Mouse (Mus musculus): ENCODE data around the gene Bloc1s3. TPM values are rescaled to one million over a fixed set of nuclear protein-coding genes. Genes with fewer than 3 reads are reported as not detected.

Bloc1s3 gene
- total RNA-seq, 2 experiments from 2014 or later, result 8.5 to 8.8 TPM

DNA sequence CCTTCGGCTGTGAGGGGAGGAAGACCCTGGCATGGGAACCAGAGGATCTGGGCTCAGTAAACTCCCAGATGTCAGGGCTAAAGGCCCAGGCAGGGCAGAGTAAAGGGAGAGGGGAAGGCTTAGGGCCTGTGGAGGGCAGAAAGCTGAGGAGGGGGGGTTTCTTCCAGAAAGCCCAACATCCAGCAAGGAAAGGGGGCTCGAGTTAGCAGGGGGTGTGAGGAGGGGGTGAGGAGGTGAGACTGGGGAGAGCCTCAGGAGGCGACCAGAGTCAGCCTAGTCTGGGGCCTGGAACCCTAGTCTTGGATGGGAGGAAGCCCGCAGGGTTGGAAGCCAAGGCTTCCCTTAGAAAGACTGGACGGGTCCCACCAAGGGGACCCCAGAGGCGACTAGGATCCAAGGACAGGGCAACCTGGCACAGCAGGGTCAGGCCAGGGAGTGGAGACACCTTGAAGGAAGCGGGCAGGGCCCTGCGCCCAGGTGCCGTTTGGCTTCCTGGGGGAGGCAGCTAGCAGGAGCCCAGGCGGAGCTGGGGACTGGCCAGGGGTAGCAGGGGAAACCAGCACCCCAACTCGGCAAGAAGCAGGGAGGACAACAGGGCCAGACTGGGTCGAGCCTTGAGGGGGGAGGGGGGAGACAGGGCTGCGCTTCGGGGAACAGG is 50.6 kb downstream of the Bloc1s3 start:
- intact Hi-C loops (cut with DNase I), result no loop called here
- no peak for DNase-seq

DNA sequence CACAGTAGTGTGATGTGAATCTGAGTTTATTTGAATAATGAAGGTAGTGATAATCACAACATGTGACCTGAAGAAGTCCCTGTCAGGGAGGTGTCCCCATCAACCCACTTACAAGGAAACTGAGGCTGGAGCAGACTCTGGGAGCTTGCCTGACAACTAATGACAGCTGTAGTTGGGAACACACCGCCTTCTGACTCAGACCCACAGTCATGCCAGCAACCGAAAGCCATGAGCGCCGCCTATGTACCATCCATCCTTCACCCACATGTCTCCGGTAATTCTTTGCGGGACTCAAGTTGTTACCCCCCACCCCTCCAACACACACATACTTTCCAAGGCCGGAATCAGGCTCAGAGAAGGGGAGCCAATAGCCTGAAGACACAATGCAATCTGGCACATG is 51.5 kb downstream of the Bloc1s3 start:
- intact Hi-C loops (cut with DNase I), result no loop called here
- no peak for DNase-seq

DNA sequence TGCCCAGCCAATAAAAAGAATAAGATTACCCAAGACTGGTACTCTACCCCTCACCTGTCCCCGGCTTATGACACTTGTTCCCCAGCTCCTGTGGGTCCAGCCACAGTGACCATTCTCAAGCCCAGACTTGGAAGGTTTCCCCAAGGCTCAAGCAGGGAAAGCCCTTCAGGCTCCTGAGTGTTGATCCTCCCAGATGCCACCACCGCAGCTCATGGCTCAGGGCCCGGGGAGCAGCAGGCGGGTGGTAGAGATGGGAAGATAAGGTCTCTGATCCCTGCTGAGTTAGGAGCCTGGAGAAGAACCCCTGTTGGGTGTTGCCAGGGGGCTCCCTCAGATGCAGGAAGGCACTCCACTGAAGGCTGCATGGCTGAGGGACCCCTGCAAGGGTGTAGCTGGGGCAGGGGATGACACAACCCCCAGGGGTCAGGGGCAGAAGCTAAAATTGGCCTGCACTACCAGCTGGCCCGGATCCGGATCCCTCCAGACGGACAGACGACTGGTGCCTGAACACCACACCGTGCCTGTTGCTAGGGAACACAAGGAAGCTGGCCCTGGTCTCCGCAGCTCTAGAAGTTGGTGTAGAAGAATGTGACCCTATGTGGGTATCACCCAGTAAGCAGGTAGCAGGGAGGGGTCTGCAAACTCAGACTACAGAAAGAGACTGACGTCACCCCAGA is 52.2 kb downstream of the Bloc1s3 start:
- DNase-seq, result peak; percentile 47
- intact Hi-C loops (cut with DNase I), result no loop called here

DNA sequence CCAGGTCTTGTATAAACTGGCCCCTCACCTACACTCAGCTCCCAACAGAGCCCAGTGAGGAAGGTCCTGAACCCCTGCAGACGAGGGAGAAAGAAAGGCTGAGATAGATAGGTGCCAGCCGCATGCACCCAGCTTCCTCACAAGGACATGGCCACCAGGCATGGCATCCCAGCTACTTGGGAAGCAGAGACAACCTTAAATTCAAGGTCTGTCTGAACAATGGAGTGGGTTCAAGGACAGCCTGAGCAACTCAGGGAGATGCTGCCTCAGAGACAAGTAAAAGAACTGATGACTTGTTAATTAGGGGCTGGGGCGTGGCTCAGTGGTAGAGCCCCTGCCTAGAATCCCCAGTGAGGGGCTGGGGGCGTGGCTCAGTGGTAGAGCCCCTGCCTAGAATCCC is 53.0 kb downstream of the Bloc1s3 start:
- DNase-seq, result no peak
- intact Hi-C loops (cut with DNase I), result no loop called here

Other genes with a start within 250 kb of the Bloc1s3 start
- gene Vasp, start 236.6 kb downstream of the Bloc1s3 start, total RNA-seq (2021), result 10 to 100 TPM; 45.3 to 46.6 TPM
- under 1 TPM; 0.60 to 0.64 TPM for gene Ppm1n, start 228.3 kb downstream of the Bloc1s3 start, total RNA-seq (2021)
- gene Rtn2, start 225.7 kb downstream of the Bloc1s3 start, total RNA-seq (2021), result 100 to 1,000 TPM; 154 to 161 TPM
- gene Fosb, start 198.3 kb downstream of the Bloc1s3 start, total RNA-seq (2021), result 1 to 10 TPM; 1.2 to 1.3 TPM
- 10 to 100 TPM; 60.1 to 70.9 TPM for gene Ercc1, start 163.6 kb downstream of the Bloc1s3 start, total RNA-seq (2021)
- 10 to 100 TPM; 15.9 to 18.7 TPM for gene Cd3eap, start 148.9 kb downstream of the Bloc1s3 start, total RNA-seq (2021)
- gene Ppp1r13l, start 148.6 kb downstream of the Bloc1s3 start, total RNA-seq (2021), result 1 to 10 TPM; 6.0 to 6.4 TPM
- gene Ercc2, start 126.4 kb downstream of the Bloc1s3 start, total RNA-seq (2021), result 10 to 100 TPM; 46.1 to 62.8 TPM
- 1 to 10 TPM; 1.2 to 1.3 TPM for gene Klc3, start 104.3 kb downstream of the Bloc1s3 start, total RNA-seq (2021)
- gene Ckm, start 103.6 kb downstream of the Bloc1s3 start, total RNA-seq (2021), result not detected
- gene Mark4, start 49.5 kb downstream of the Bloc1s3 start, total RNA-seq (2021), result 100 to 1,000 TPM; 118 to 119 TPM
- gene Exoc3l2, start 45.0 kb downstream of the Bloc1s3 start, total RNA-seq (2021), result under 1 TPM; 0.42 to 0.46 TPM
- gene Trappc6a, start within 50 bp of the Bloc1s3 start, total RNA-seq (2021), result 10 to 100 TPM; 17.9 to 19.0 TPM
- gene Nkpd1, start 9.5 kb upstream of the Bloc1s3 start, total RNA-seq (2021), result under 1 TPM; 0.90 to 0.91 TPM
- 10 to 100 TPM; 81.1 to 85.1 TPM for gene Ppp1r37, start 54.7 kb upstream of the Bloc1s3 start, total RNA-seq (2021)
- gene Zfp296, start 68.9 kb upstream of the Bloc1s3 start, total RNA-seq (2021), result under 1 TPM; 0.22 to 0.24 TPM
- gene Gemin7, start 69.2 kb upstream of the Bloc1s3 start, total RNA-seq (2021), result 10 to 100 TPM; 56.0 to 58.2 TPM
- gene Clasrp, start 96.1 kb upstream of the Bloc1s3 start, total RNA-seq (2021), result 100 to 1,000 TPM in 1 of 2 experiments, 10 to 100 TPM in 1; 98.0 to 106 TPM
- 1 to 10 TPM; 5.5 to 7.5 TPM for gene Relb, start 121.1 kb upstream of the Bloc1s3 start, total RNA-seq (2021)
- 100 to 1,000 TPM; 105 to 115 TPM for gene Clptm1, start 156.7 kb upstream of the Bloc1s3 start, total RNA-seq (2021)
- gene Apoc2, start 169.6 kb upstream of the Bloc1s3 start, total RNA-seq (2021), result not detected
- gene Gm44805, start 173.1 kb upstream of the Bloc1s3 start, total RNA-seq (2021), result not detected
- not detected for gene Apoc4, start 173.1 kb upstream of the Bloc1s3 start, total RNA-seq (2021)
- gene Apoc1, start 184.3 kb upstream of the Bloc1s3 start, total RNA-seq (2021), result 1 to 10 TPM; 2.1 to 3.6 TPM
- 100 to 1,000 TPM; 576 to 662 TPM for gene Apoe, start 190.8 kb upstream of the Bloc1s3 start, total RNA-seq (2021)
- gene Tomm40, start 207.1 kb upstream of the Bloc1s3 start, total RNA-seq (2021), result 100 to 1,000 TPM in 1 of 2 experiments, 10 to 100 TPM in 1; 95.8 to 104 TPM
- 10 to 100 TPM; 35.7 to 36.4 TPM for gene Nectin2, start 242.1 kb upstream of the Bloc1s3 start, total RNA-seq (2021)